Mouse (Mus musculus) MEL (cell line): Measurements from ENCODE around the gene Fam160a1.

ENCODE experiments used
- CTCF ChIP-seq, 3 experiments: IDR thresholded peaks in 2 of 3; conservative IDR thresholded peaks in 1 of 3; 2 replicates each; pipeline ENCODE4 v1.5.1; 2011 to 2012; ENCODE audit warnings: low read length in 3 of 3, low read depth in 2 of 3, mild to moderate bottlenecking in 2 of 3, improper control_type of control experiment in 1 of 3, inconsistent platforms in 1 of 3, mixed read lengths in 1 of 3, moderate library complexity in 1 of 3; ENCODE audit not compliant: control insufficient read depth in 1 of 3, insufficient read depth in 1 of 3, poor library complexity in 1 of 3, severe bottlenecking in 1 of 3
- ELF1 ChIP-seq: IDR thresholded peaks from 2 replicates; pipeline ENCODE4 v1.6.1; 2014; ENCODE audit warnings: low read depth, mild to moderate bottlenecking, inconsistent platforms, low read length, improper control_type of control experiment, moderate library complexity
- EP300 ChIP-seq, 2 experiments: IDR thresholded peaks; 2 replicates each; pipeline ENCODE4 v1.6.1; 2011; ENCODE audit warnings: improper control_type of control experiment in 2 of 2, low read length in 2 of 2, low read depth in 1 of 2, mild to moderate bottlenecking in 1 of 2
- GATA1 ChIP-seq: IDR thresholded peaks from 2 replicates; pipeline ENCODE4 v1.6.1; 2011; ENCODE audit warnings: low read depth, low read length, improper control_type of control experiment
- MAX ChIP-seq: IDR thresholded peaks from 2 replicates; pipeline ENCODE4 v1.6.1; 2011; ENCODE audit warnings: low read length, improper control_type of control experiment
- POLR2A ChIP-seq, 2 experiments: IDR thresholded peaks; 2 replicates each; pipeline ENCODE4 v1.6.1; 2011 to 2012; ENCODE audit warnings: low read length in 2 of 2, mild to moderate bottlenecking in 2 of 2, control low read depth in 1 of 2, improper control_type of control experiment in 1 of 2, low read depth in 1 of 2, moderate library complexity in 1 of 2; ENCODE audit not compliant: control insufficient read depth in 1 of 2, insufficient read depth in 1 of 2, poor library complexity in 1 of 2
- SIN3A ChIP-seq: IDR thresholded peaks from 2 replicates; pipeline ENCODE4 v1.6.1; 2012; ENCODE audit warnings: low read length, improper control_type of control experiment, inconsistent platforms
- USF1 ChIP-seq: IDR thresholded peaks from 2 replicates; pipeline ENCODE4 v1.6.1; 2014; ENCODE audit warnings: low read depth, mild to moderate bottlenecking, inconsistent platforms, low read length, improper control_type of control experiment, moderate library complexity
- ZMIZ1 ChIP-seq: IDR thresholded peaks from 2 replicates; pipeline ENCODE4 v1.6.1; 2012; ENCODE audit warnings: low read depth, mild to moderate bottlenecking, inconsistent platforms, low read length, improper control_type of control experiment, moderate library complexity

DNA sequence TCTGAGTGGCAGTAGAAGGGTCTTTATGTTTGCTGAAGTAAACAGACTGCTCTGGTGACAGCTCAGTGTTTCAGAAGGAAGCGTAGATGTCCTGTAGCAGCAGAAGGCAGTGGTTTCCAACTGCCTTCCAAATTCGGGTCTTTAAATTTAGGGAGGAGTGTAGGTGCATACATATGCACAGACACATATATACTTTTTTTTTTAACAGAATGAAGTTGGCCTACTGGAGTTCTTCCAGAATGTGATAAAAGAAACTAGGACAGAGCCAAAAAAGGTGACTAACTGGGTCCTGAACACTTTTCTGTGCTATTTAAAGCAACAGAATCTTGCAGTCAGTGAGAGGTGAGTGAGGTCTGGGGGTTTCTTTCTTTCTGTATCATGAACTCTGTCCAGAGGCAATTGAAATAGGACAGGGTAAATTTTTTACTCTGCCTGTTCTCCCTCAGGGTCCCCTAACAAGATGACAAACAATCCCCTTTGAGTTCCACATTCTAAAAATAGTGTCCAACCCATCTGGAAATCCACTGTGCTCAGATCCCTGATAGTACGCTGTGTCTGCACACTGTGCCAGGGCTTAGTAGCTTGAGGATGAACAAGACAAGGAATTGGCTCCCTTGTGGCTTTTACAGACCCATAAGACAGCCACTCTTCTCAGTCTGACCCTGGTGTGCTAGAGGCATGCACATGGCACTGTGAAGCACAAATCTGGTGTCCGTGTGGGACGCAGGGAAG lies 180.2 kb downstream of the Fam160a1 start:
- TF ChIP-seq USF1: no peak
- no peak for TF ChIP-seq POLR2A (IDR thresholded peaks at IDR 0.05; ENCODE audit: control insufficient read depth in 1 of 2, insufficient read depth in 1 of 2, low read depth in 1 of 2, low read length in 2 of 2, poor library complexity in 1 of 2)
- no peak for TF ChIP-seq CTCF (IDR thresholded peaks at IDR 0.05 in 2 of 3, conservative IDR thresholded peaks at IDR 0.05 in 1 of 3; ENCODE audit: control insufficient read depth in 1 of 3, insufficient read depth in 1 of 3, low read depth in 2 of 3, low read length in 3 of 3, poor library complexity in 1 of 3, severe bottlenecking in 1 of 3)
- TF ChIP-seq MAX: no peak
- TF ChIP-seq EP300 (IDR thresholded peaks at IDR 0.05; ENCODE audit: low read depth in 1 of 2, low read length in 2 of 2): no peak
- TF ChIP-seq SIN3A: no peak
- no peak for TF ChIP-seq GATA1
- TF ChIP-seq ZMIZ1: no peak
- TF ChIP-seq ELF1: no peak
